Mouse (Mus musculus) heart, embryonic 11.5 days (tissue): ENCODE measurements at regions not wholly inside any gene's neighbourhood (a gene's known extent, or its start where the extent isn't known, plus 50 kb on each side); places are given as distances from the start of the nearest gene placed in this dataset.

Experiments used
- ATAC-seq: fragments of 200-750 bp; cut with Nextera tagmentation; replicated peaks from 2 replicates; pipeline ENCODE4 v1.8.0; 2017; ENCODE audit warnings: moderate library complexity; ENCODE audit not compliant: insufficient number of reproducible peaks, low FRiP score, low TSS enrichment
- H3K27ac ChIP-seq: fragments of 300-500 bp; sonication (generic); 2 replicates; pipeline ENCODE4 v1.5.1; 2014; ENCODE audit warnings: mild to moderate bottlenecking, low read depth, low read length
- H3K27me3 ChIP-seq: fragments of 300-500 bp; sonication (generic); 2 replicates; pipeline ENCODE4 v1.6.1; 2014; ENCODE audit warnings: mild to moderate bottlenecking, low read length, mixed read lengths; ENCODE audit not compliant: control insufficient read depth, insufficient read depth
- H3K36me3 ChIP-seq: fragments of 300-500 bp; sonication (generic); 2 replicates; pipeline ENCODE4 v1.6.1; 2014; ENCODE audit warnings: mild to moderate bottlenecking, low read length, moderate library complexity, mixed read lengths; ENCODE audit not compliant: control insufficient read depth, insufficient read depth
- H3K4me1 ChIP-seq: fragments of 300-500 bp; sonication (generic); 2 replicates; pipeline ENCODE4 v1.6.1; 2014; ENCODE audit warnings: low read length; ENCODE audit not compliant: control insufficient read depth, insufficient read depth
- H3K4me2 ChIP-seq: fragments of 300-500 bp; sonication (generic); 2 replicates; pipeline ENCODE4 v1.6.1; 2014; ENCODE audit warnings: mild to moderate bottlenecking, moderate library complexity
- H3K4me3 ChIP-seq: fragments of 300-500 bp; sonication (generic); 2 replicates; pipeline ENCODE4 v1.5.1; 2014; ENCODE audit warnings: low read depth, low read length
- H3K9ac ChIP-seq: fragments of 300-500 bp; sonication (generic); 2 replicates; pipeline ENCODE4 v1.6.1; 2014; ENCODE audit warnings: mild to moderate bottlenecking, low read depth, low read length, moderate library complexity
- H3K9me3 ChIP-seq: fragments of 300-500 bp; sonication (generic); replicated peaks from 2 replicates; pipeline ENCODE4 v1.6.1; 2016; ENCODE audit warnings: low read length; ENCODE audit not compliant: control insufficient read depth
- WGBS: fragments of 180-500 bp; shearing (Covaris S2); extraction: QIAGEN DNeasy Blood & Tissue Kit; methylation state at CpG from one replicate; pipeline ENCODE4 v1.1.7; 2014; ENCODE audit not compliant: insufficient replicate concordance; 5-methylcytosine and 5-hydroxymethylcytosine counted together

GRCm38 (mm10) chr6:22716864-22717557 lies 158.3 kb upstream of the Ptprz1 start:
- no peak overlapping the region for H3K27ac ChIP-seq
- ATAC-seq: no peak
- H3K4me1 ChIP-seq: no peaks in the 10 kb centered on the region
- no peak overlapping the region for H3K9ac ChIP-seq
- no peaks in the 10 kb centered on the region for H3K36me3 ChIP-seq
- H3K9me3 ChIP-seq: no peaks in the 10 kb centered on the region
- H3K4me2 ChIP-seq: no peak overlapping the region
- H3K27me3 ChIP-seq: no peaks in the 10 kb centered on the region
- 82% methylated on average over 4 of the region's 4 CpGs for WGBS
- H3K4me3 ChIP-seq: no peak overlapping the region

- Histone ChIP-seq H3K27ac (no peak overlapping the region), H3K4me2 (no peak overlapping the region), H3K36me3 (no peaks in the 10 kb centered on the region), H3K4me3 (no peak overlapping the region), H3K27me3 (no peaks in the 10 kb centered on the region), H3K4me1 (no peaks in the 10 kb centered on the region), H3K9ac (no peak overlapping the region), H3K9me3 (no peaks in the 10 kb centered on the region)
- WGBS: 68% methylated on average over 7 of the region's 7 CpGs
- no peak for ATAC-seq
Measured at GRCm38 (mm10) chr6:22716144-22716856, 159.0 kb upstream of the Ptprz1 start.

GRCm38 (mm10) chr6:22698187-22698586 lies 177.1 kb upstream of the Ptprz1 start:
- Histone ChIP-seq H3K4me1 (no peaks in the 10 kb centered on the region), H3K9me3 (no peaks in the 10 kb centered on the region), H3K36me3 (no peaks in the 10 kb centered on the region), H3K27ac (no peak overlapping the region), H3K9ac (no peak overlapping the region), H3K4me3 (no peak overlapping the region), H3K4me2 (no peak overlapping the region), H3K27me3 (no peaks in the 10 kb centered on the region)
- no peak for ATAC-seq

GRCm38 (mm10) chr6:22688678-22689126 lies 186.6 kb upstream of the Ptprz1 start:
- 62% methylated on average over 7 of the region's 7 CpGs for WGBS
- Histone ChIP-seq H3K4me3 (no peak overlapping the region), H3K27me3 (no peaks in the 10 kb centered on the region), H3K9me3 (no peaks in the 10 kb centered on the region), H3K4me2 (no peak overlapping the region), H3K9ac (no peak overlapping the region), H3K4me1 (no peaks in the 10 kb centered on the region), H3K36me3 (no peaks in the 10 kb centered on the region), H3K27ac (no peak overlapping the region)
- ATAC-seq: no peak

- Histone ChIP-seq H3K9ac (no peak overlapping the region), H3K36me3 (no peaks in the 10 kb centered on the region), H3K4me3 (no peak overlapping the region), H3K9me3 (no peaks in the 10 kb centered on the region), H3K4me1 (no peaks in the 10 kb centered on the region), H3K27ac (no peak overlapping the region), H3K27me3 (no peaks in the 10 kb centered on the region), H3K4me2 (no peak overlapping the region)
- WGBS: 74% methylated on average over 1 of the region's 1 CpGs
- ATAC-seq: no peak
Measured at GRCm38 (mm10) chr6:22674586-22674929, 200.7 kb upstream of the Ptprz1 start.

GRCm38 (mm10) chr6:22673919-22674585 lies 201.2 kb upstream of the Ptprz1 start:
- no peak overlapping the region for H3K4me2 ChIP-seq
- 70% methylated on average over 2 of the region's 2 CpGs for WGBS
- ATAC-seq: no peak

GRCm38 (mm10) chr6:22671524-22671923 lies 203.8 kb upstream of the Ptprz1 start:
- no peak for ATAC-seq
- no peak overlapping the region for H3K4me2 ChIP-seq
- no peak overlapping the region for H3K9ac ChIP-seq
- no peak overlapping the region for H3K27ac ChIP-seq
- WGBS: 74% methylated on average over 1 of the region's 1 CpGs
- no peak overlapping the region for H3K4me3 ChIP-seq
- no peaks in the 10 kb centered on the region for H3K27me3 ChIP-seq
- no peaks in the 10 kb centered on the region for H3K4me1 ChIP-seq
- no peaks in the 10 kb centered on the region for H3K36me3 ChIP-seq
- H3K9me3 ChIP-seq: 0 out of 2 replicates have a peak, but pooled peaks cover 2% of the 10 kb centered on the region

More at GRCm38 (mm10) chr6:22673919-22674585, 201.2 kb upstream of the Ptprz1 start:
- no peak overlapping the region for H3K4me3 ChIP-seq
- H3K36me3 ChIP-seq: no peaks in the 10 kb centered on the region
- no peaks in the 10 kb centered on the region for H3K4me1 ChIP-seq
- no peaks in the 10 kb centered on the region for H3K27me3 ChIP-seq
- no peaks in the 10 kb centered on the region for H3K9me3 ChIP-seq
- no peak overlapping the region for H3K27ac ChIP-seq
- H3K9ac ChIP-seq: no peak overlapping the region

GRCm38 (mm10) chr6:22668190-22668975 lies 206.9 kb upstream of the Ptprz1 start:
- no peak overlapping the region for H3K9ac ChIP-seq
- WGBS: 74% methylated on average over 7 of the region's 7 CpGs
- H3K4me1 ChIP-seq: no peaks in the 10 kb centered on the region
- 0 out of 2 replicates have a peak, but pooled peaks cover 2% of the 10 kb centered on the region for H3K9me3 ChIP-seq
- no peak overlapping the region for H3K4me3 ChIP-seq
- H3K36me3 ChIP-seq: no peaks in the 10 kb centered on the region
- H3K27me3 ChIP-seq: no peaks in the 10 kb centered on the region
- ATAC-seq: no peak
- no peak overlapping the region for H3K27ac ChIP-seq
- no peak overlapping the region for H3K4me2 ChIP-seq
